Mouse (Mus musculus): ENCODE measurements around the gene Klf16.

The Klf16 gene

DNA sequence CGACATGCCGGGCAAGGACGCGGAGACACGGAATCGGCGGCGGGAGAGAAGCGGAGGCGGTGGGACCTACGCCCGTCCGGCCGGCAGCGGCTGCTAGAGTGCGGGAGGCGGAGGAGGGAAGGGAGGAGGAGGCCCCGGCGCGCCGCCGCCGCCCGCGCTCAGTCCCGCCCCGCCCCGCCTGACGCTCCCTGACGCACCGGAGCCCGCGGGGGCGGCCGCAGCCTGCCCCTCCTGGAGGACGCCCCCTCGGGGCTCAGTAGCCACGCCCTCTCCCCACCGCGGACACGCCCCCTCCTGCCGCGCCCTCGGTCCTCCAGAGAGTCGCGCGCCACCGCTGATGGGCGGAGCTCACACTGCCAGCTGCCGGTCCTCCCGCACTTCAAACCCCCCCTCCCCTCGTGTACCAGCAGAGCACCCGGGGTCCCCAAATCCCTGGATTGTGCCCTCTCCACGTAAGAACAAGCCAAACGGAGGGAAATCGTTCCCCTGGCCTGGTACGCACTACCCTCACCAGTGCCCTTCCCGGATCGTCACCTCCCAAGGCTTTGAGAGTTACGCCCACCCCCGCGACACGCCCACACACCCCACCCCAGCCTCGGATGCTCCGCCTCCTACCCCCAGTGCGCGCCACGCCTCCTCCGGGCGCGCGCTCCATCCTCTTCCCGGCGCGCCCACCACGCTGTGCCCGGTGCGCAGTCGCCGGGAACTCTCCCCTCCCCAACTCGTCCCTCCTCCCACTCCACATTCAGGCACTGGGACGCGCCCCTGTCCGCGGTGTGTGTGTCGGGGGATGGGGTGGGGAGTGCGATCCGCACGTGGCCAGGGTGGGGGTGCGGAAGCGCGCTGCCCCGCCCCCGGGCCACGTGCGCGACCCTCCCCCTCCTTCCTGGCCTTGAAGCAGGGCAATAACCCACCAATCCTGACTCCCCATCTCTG is at the start of gene Klf16:
Gene Klf16, minus strand, starts transcription at position 127 of the 936 bp plus-strand sequence.
- Histone ChIP-seq H3K9me3 (ENCODE audit: low read length) (no peaks in the 10 kb centered on the region), H3K4me3 (replicated peaks; ENCODE audit: low read length) (peak within 1 kb of the TSS; percentile 93), H3K4me1 (replicated peaks; ENCODE audit: low read depth, low read length) (peaks cover 58% of the 10 kb centered on the region), H3K36me3 (ENCODE audit: insufficient read depth, low read length) (peaks cover 45% of the 10 kb centered on the region), H3K27me3 (ENCODE audit: insufficient read depth, low read length) (no peaks in the 10 kb centered on the region)
- no peak for TF ChIP-seq POU5F1 (IDR thresholded peaks at IDR 0.05; ENCODE audit: borderline replicate concordance, low read length)
- TF ChIP-seq NANOG (IDR thresholded peaks at IDR 0.05; ENCODE audit: borderline replicate concordance, low read length), result no peak
- TF ChIP-seq CTCF (conservative IDR thresholded peaks at IDR 0.05; ENCODE audit: low read length), result no peak

DNA sequence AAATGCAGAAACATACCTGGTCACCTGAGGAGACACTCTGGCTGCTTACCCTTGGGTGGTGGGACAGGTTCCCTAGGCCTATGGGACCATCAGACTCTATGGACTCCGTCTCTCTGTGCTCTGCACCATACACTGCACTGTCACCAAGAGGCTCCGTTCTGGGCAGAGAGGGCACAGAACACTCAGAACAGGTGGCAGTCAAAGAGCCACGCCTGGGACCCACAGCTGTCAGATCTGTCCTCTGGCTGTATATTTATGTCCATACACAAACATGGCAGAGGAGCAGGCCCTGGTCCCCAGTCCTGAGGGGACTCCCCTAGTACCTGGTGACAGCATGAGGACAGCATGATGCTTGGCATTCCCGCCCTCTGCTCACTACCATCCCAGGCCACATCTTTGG is 48.6 kb upstream of the Klf16 start:
- Histone ChIP-seq H3K4me1 (replicated peaks; ENCODE audit: low read depth, low read length) (peaks cover 85% of the 10 kb centered on the region), H3K4me3 (replicated peaks; ENCODE audit: low read length) (no peak overlapping the region), H3K9me3 (ENCODE audit: low read length) (no peaks in the 10 kb centered on the region), H3K36me3 (ENCODE audit: insufficient read depth, low read length) (peaks cover 68% of the 10 kb centered on the region), H3K27me3 (ENCODE audit: insufficient read depth, low read length) (no peaks in the 10 kb centered on the region)
- TF ChIP-seq CTCF (conservative IDR thresholded peaks at IDR 0.05; ENCODE audit: low read length) (no peak), POU5F1 (IDR thresholded peaks at IDR 0.05; ENCODE audit: borderline replicate concordance, low read length) (no peak), NANOG (IDR thresholded peaks at IDR 0.05; ENCODE audit: borderline replicate concordance, low read length) (no peak)

DNA sequence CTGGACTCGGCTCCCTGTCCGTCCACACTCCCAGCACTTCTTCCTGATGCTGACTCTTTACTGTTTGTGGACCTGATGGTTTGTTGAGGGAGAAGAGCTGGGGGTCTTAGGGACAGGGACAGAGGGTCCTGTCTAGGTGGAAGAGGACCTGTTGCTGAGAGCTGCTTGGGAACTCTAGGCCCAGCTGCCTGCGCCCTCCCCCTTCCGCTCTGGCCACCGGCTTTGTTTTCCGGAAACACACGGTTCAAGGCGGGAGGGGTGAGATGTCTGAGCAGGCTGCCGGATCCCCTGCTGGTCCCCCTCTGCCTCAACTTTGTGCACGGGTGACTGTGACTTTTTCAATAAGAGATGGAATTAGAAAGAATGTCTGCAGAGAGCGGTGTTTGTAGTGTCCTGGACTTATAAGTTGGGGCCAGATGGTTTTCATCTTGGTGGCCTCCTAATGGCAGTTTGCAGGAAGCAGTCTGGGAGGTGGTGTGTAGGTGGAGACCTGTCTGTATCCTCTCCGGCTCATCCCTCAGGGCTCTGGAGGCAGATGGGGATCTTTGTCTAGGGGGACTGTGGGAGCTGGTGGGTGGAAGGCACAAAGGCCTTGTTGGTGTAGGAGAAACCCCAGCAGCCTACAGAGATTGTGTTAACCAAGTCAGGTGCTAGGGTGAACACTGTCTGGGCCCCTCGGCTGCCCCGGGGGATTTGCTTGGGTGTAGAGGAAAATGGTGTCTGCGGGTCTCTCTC is 46.5 kb upstream of the Klf16 start:
- Histone ChIP-seq H3K9me3 (ENCODE audit: low read length) (no peaks in the 10 kb centered on the region), H3K4me3 (replicated peaks; ENCODE audit: low read length) (peak overlapping the region; percentile 95), H3K36me3 (ENCODE audit: insufficient read depth, low read length) (peaks cover 46% of the 10 kb centered on the region), H3K4me1 (replicated peaks; ENCODE audit: low read depth, low read length) (peaks cover 80% of the 10 kb centered on the region), H3K27me3 (ENCODE audit: insufficient read depth, low read length) (no peaks in the 10 kb centered on the region)
- TF ChIP-seq CTCF (conservative IDR thresholded peaks at IDR 0.05; ENCODE audit: low read length) (no peak), POU5F1 (IDR thresholded peaks at IDR 0.05; ENCODE audit: borderline replicate concordance, low read length) (no peak), NANOG (IDR thresholded peaks at IDR 0.05; ENCODE audit: borderline replicate concordance, low read length) (no peak)

DNA sequence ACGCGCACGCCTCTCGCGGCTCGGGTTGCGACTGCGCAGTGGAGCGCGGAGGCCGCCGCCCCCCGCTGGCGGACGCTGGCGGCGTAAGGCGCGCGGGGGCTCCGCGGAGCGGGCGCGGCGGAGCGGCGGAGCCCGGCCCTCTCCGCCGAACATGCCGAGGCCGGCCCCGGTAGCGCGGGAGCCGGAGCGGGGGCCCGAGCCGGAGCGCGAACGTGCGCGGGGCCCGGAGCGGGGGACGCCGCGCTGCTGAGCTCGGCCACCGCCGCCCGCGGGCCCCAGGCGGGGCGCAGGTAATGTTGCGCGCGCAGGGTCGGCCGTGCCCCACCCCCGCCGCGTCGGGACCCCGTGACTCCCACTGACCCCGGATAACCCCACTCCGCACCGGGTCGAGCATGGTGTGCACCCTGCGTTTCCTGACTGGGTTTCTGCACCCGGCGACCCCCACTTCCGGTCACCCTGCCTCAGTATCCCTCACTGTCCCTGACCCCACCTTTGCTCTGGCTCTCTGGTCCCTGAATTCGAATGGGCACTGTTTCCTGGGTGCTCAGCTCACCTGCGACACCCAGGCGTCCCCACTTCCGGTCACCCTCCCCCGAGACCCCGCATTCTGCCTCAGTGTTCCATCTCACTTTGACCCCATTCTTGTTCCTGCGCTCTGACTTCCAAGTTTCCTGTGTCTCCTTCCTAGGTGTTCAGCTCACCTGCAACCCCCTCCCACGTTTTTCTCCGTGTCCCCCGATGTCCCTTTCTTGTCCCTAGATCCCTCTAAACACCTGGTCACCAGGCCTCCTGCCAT is 45.7 kb upstream of the Klf16 start, which contains the start of gene Csnk1g2:
Gene Csnk1g2, plus strand, starts transcription at position 178 of the 796 bp plus-strand sequence.
- Histone ChIP-seq H3K27me3 (ENCODE audit: insufficient read depth, low read length) (no peaks in the 10 kb centered on the region), H3K9me3 (ENCODE audit: low read length) (no peaks in the 10 kb centered on the region), H3K4me1 (replicated peaks; ENCODE audit: low read depth, low read length) (peaks cover 78% of the 10 kb centered on the region), H3K36me3 (ENCODE audit: insufficient read depth, low read length) (peaks cover 39% of the 10 kb centered on the region), H3K4me3 (replicated peaks; ENCODE audit: low read length) (peak within 1 kb of the TSS; percentile 95)
- TF ChIP-seq POU5F1 (IDR thresholded peaks at IDR 0.05; ENCODE audit: borderline replicate concordance, low read length), result no peak
- TF ChIP-seq CTCF (conservative IDR thresholded peaks at IDR 0.05; ENCODE audit: low read length), result no peak
- no peak for TF ChIP-seq NANOG (IDR thresholded peaks at IDR 0.05; ENCODE audit: borderline replicate concordance, low read length)

DNA sequence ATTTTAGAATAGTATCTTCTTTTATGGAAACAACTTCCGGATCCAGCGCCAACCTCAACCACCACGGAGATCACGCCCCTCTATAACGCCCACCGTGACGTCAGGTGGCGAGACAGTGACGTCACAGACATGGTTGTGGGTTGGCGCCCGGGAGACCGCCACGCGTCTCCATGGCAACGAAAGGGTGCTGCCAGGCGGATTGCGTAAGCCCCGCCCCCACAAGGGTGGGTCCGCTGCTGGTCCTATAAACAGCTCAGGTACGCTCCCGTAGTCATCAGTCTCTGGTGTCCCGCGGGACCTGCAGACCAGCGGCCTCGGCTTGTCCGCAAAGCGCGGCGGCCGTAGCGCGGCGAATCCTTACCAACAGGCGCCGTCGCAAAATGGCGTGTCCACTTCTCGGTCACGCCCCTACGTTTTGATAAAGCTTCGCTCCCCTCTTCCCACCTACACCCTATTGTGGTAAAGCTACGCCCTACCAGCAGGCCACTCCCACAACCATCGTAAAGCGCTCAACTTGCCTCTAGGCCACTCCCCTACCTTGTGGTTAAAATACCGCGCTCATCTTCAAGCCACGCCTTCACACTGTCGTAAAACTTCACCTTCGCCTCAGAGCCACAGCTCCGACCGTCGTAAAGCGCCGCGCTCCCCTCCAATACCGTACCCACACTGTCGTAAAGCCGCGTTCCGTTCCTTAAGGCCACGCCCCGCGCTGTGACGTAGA is 45.0 kb upstream of the Klf16 start:
- TF ChIP-seq CTCF (conservative IDR thresholded peaks at IDR 0.05; ENCODE audit: low read length), result no peak
- no peak for TF ChIP-seq NANOG (IDR thresholded peaks at IDR 0.05; ENCODE audit: borderline replicate concordance, low read length)
- no peak for TF ChIP-seq POU5F1 (IDR thresholded peaks at IDR 0.05; ENCODE audit: borderline replicate concordance, low read length)
- Histone ChIP-seq H3K27me3 (ENCODE audit: insufficient read depth, low read length) (no peaks in the 10 kb centered on the region), H3K36me3 (ENCODE audit: insufficient read depth, low read length) (peaks cover 33% of the 10 kb centered on the region), H3K4me1 (replicated peaks; ENCODE audit: low read depth, low read length) (peaks cover 74% of the 10 kb centered on the region), H3K9me3 (ENCODE audit: low read length) (no peaks in the 10 kb centered on the region), H3K4me3 (replicated peaks; ENCODE audit: low read length) (peak overlapping the region; percentile 95)

DNA sequence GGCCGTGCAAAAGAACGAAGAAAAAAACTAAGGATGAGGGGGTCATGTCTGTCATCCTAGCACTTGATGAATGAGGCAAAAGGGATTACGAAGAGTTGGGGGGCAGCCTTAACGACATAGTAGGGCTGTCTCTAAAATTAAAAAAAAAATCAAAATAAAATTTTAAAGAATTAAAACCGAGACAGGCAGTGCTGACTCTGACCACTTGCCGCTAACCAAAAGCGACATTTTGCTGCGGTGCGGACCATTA is 44.5 kb upstream of the Klf16 start:
- Histone ChIP-seq H3K9me3 (ENCODE audit: low read length) (no peaks in the 10 kb centered on the region), H3K36me3 (ENCODE audit: insufficient read depth, low read length) (peaks cover 32% of the 10 kb centered on the region), H3K27me3 (ENCODE audit: insufficient read depth, low read length) (no peaks in the 10 kb centered on the region), H3K4me3 (replicated peaks; ENCODE audit: low read length) (peak overlapping the region; percentile 95), H3K4me1 (replicated peaks; ENCODE audit: low read depth, low read length) (peaks cover 72% of the 10 kb centered on the region)
- no peak for TF ChIP-seq POU5F1 (IDR thresholded peaks at IDR 0.05; ENCODE audit: borderline replicate concordance, low read length)
- no peak for TF ChIP-seq CTCF (conservative IDR thresholded peaks at IDR 0.05; ENCODE audit: low read length)
- no peak for TF ChIP-seq NANOG (IDR thresholded peaks at IDR 0.05; ENCODE audit: borderline replicate concordance, low read length)

DNA sequence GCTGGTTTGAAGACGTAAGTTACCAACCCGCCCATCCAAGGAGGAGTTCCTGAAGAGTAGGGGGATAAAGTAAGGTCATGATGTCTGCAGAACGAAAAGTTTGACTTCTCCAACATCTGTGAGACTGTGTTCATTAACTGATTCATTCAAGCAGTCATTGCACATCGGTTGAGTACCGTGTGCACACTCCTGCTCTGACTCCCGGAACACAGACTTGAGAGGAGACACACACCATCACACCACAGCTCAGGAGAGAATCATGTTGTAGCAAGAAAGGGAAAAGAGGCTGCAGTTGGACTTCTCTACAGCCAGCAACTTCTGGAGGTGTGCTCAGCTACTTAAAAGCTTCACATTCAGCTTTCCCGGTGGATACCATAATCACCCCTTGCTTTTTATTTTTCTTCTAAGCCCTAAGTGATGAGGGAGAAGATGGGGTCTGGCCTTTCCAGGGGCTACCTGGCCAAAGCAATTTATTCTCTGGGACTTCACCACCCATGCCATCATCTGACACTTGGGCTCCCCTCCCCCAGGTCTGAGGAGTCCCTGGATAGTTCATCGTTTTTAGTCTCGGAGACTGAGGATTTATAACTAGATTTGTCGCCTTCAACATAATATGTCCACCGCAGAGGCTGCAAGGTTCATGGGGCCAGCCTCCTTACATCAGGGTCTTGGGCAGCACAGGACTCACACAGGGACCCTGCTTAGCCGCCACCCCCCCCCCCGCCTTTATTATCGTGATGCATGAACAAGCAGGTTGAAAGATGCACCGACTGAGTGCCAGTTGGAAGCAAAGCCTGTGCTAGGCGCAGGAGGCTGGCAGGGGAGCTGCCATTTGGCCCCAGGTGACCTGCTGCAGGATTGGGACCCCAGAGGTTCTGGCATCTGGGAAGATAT is 43.9 kb upstream of the Klf16 start:
- H3K36me3 ChIP-seq (ENCODE audit: insufficient read depth, low read length), result peaks cover 32% of the 10 kb centered on the region
- no peak for TF ChIP-seq CTCF (conservative IDR thresholded peaks at IDR 0.05; ENCODE audit: low read length)
- no peak for TF ChIP-seq NANOG (IDR thresholded peaks at IDR 0.05; ENCODE audit: borderline replicate concordance, low read length)
- no peak for TF ChIP-seq POU5F1 (IDR thresholded peaks at IDR 0.05; ENCODE audit: borderline replicate concordance, low read length)
- H3K9me3 ChIP-seq (ENCODE audit: low read length), result no peaks in the 10 kb centered on the region
- peak overlapping the region; percentile 95 for H3K4me3 ChIP-seq (replicated peaks; ENCODE audit: low read length)
- no peaks in the 10 kb centered on the region for H3K27me3 ChIP-seq (ENCODE audit: insufficient read depth, low read length)
- H3K4me1 ChIP-seq (replicated peaks; ENCODE audit: low read depth, low read length), result peaks cover 66% of the 10 kb centered on the region
